Mouse (Mus musculus) small intestine, adult 2 months (tissue): ENCODE results near the gene Ffar3.

Experiments used
- CTCF ChIP-seq: fragments of 200-500 bp; IDR thresholded peaks from 2 replicates; pipeline ENCODE4 v1.5.1; 2012; ENCODE audit warnings: low read depth, mild to moderate bottlenecking, control low read depth, inconsistent platforms, low read length, moderate library complexity, mixed read lengths; ENCODE audit not compliant: insufficient replicate concordance, insufficient read length; ENCODE audit errors: extremely low read depth
- POLR2A ChIP-seq: fragments of 200-500 bp; IDR thresholded peaks from 2 replicates; pipeline ENCODE4 v1.6.1; 2012; ENCODE audit warnings: low read depth, mild to moderate bottlenecking, control low read depth, inconsistent platforms, low read length, moderate library complexity

- peak; percentile 47; the same call in 1 of the 2 replicates for TF ChIP-seq CTCF
- no peak for TF ChIP-seq POLR2A
Measured at GRCm38 (mm10) chr7:30904042-30904441, 48.1 kb upstream of the Ffar3 start.
